Mouse (Mus musculus) bone marrow, adult 2 months (tissue): Measurements from ENCODE around the gene Rab37.

Experiments used
- CTCF ChIP-seq: fragments of 200-500 bp; IDR thresholded peaks from 2 replicates; pipeline ENCODE4 v1.5.1; 2011; ENCODE audit warnings: low read length, control low read depth; ENCODE audit not compliant: control insufficient read depth, insufficient read depth
- POLR2A ChIP-seq: fragments of 200-500 bp; IDR thresholded peaks from 2 replicates; pipeline ENCODE4 v1.6.1; 2011; ENCODE audit warnings: low read depth, mild to moderate bottlenecking, control low read depth, low read length, borderline replicate concordance; ENCODE audit not compliant: control insufficient read depth

DNA sequence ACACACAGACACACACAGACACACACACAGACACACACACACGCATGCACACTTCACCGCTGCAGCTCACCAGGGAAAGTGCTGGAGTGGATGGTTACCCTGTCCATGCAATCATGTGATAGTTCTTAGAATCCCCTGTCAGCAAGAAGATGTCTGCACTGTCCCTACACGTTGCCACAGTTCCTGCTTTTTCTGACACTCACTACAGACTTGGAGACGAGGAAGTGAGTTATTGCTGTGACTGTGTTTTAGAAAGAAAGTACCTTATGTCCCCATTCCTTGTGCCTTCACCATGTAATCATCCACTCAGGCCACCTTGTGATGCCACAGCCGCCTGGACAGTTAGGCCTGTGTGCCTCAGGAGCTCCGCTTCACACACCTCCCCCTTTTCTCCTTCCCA lies 98.1 kb downstream of the Rab37 start:
- TF ChIP-seq CTCF (no peak), POLR2A (no peak)
